Mouse (Mus musculus): ENCODE measurements around the gene Btg3.

Btg3 gene

DNA sequence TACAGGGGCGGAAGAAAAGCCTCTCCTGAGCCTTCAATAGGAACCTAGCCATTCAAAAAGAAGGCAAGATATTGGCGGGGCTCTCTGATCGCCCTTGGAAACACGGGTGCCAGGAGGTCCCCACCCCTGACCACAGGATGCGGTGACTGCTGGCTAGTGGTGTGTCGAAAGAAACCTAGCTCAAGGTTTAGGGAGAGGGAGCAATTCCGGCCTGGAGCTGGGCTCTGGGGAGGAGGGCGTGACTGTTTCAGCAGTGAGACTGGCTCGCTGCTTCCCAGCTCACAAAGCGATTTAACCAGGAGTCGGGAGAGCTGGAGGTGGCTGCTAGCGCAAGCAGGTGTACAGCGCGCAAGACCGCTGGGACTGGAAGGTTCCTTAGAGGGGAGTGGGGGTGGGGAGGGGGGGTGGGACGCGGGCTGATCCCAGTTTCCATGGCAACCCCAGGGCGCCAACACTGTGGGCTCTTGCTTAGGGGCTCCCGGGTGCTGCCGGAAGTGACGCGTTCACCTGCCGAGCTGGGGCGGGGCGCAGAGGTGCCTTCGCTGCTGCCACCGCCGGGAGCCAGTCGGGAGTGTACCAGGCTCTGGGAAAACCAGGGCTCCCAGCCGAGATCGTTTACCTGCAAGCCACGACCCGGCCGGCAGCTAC lies 75.7 kb downstream of the Btg3 start, which contains the start of gene Cxadr:
Gene Cxadr (plus strand): TSS at position 307 of the 648 bp plus-strand sequence.
- peak; percentile 93 for DNase-seq (ENCODE audit: low read depth, low spot score)

DNA sequence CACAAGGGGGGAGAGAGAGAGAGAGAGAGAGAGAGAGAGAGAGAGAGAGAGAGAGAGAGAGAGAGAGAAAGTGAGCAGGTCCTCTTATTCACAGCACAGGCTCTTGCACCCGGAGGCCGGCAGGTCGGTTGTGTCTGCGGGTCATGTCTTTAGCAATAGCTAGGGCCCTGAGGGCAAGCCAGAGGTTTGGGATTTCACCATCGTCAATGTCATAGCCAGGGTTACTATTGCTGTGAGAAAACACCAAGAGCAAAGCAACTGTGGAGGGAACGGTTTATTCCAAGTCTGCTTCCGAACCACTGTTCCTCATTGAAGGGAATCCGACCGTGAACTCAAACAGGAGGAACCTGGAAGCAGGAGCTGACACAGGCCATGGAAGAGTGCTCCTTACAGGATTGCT lies 80.9 kb downstream of the Btg3 start:
- DNase-seq (ENCODE audit: low read depth, low spot score) = no peak

DNA sequence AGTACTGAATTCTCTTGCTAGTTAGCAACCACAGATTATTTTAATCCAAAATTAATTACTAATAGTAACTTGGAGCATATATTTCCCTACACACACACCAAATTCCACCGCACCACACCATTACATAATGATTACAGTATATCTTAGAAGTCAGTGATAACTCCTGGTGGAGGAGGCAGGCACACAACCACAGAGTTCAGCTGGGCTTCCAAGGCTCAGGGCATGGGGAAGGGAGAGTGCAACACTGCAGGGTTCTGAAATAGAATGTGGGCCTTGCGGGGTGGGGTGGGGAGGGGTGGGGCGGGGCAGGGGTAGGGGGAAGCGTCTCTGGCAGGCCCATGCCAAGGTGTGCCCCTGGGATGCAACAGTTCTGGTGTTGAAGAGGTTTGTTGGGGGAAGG lies 81.4 kb downstream of the Btg3 start:
- DNase-seq (ENCODE audit: low read depth, low spot score) = no peak

DNA sequence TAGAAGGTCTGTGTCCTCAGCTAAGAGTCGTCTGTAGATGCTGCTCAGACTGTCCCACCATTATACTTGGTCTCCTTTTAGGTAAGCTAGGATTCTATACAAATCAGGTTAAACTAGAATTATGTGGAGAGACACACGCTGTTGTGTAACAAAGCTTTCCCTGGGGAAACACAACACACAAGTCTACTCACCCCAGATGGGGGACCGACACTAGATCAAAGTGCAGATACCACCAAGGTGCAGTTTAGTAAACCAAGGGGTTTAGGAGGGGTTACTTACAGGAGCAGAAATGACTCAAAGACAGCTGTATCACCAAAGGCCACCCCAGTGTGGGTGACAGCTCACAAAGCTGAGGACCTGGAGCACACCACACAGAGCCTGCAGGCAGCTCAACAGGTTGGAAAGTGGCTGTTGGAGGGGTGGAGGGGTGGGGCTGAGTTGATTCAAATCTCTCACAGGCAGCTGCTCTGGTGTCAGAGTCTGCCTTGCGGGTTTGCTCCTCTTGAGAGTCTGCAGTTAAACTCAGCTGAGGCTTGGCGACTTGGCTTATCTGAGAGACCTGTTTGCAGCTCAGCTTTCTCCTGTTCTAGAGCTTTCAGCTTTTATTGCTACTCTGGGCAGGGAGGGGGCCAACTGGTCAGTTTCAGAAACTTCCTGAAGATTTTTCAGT lies 82.3 kb downstream of the Btg3 start:
- DNase-seq (ENCODE audit: low read depth, low spot score) = no peak

DNA sequence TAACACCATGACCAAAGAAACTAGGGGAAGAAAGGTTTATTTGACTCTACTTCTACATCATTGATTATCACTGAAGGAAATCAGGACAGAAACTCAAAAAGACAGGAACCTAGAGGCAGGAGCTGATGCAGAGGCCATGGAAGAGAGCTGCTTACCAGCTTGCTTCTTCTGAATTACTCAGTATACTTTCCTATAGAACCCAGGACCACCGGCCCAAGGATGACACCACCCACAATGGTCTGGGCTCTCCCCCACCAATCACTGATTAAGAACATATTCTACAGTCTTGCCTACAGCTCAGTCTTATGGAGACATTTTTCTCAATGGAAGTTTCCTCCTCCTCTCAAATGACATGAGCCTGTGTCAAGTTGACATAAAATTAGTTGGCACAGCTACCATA lies 82.9 kb downstream of the Btg3 start:
- DNase-seq (ENCODE audit: low read depth, low spot score) = no peak

DNA sequence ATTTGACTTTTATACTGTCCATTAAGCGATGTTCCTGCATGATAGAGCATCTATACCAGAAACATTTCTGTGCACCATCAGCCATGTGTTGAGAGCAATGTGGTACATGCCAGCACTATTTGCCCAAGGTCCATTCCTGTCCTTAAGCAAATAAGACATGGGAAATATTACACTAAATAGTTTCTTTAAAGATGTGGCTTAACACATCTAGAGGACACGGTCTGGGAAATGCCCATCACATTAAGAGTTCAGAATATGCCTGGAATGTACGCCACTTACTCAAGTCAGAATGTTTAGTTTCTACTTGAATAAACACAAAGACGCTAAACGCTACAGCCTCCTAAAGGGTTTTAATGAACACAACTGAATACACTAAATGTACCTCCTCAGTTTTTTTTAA lies 93.8 kb downstream of the Btg3 start:
- no peak for DNase-seq (ENCODE audit: low read depth, low spot score)

Data from brain, adult 2 months (tissue).